In genomic region chr11:100471352-100472196, GRCm38 (mm10) we compare ENCODE assay signal across 8 mouse cellular contexts. TPM values are rescaled to one million over a fixed set of nuclear protein-coding genes. Genes with fewer than 3 reads are reported as not detected.
DNase-seq lines count a peak whose midpoint lies in the region; ATAC-seq and TF ChIP-seq lines count a peak whose summit lies in the region.

No protein-coding gene starts in this region.

- WGBS in heart, embryonic 13.5 days = 4% methylated on average over 30 of the region's 30 CpGs
- 2% methylated on average over 30 of the region's 30 CpGs for WGBS in embryonic facial prominence, embryonic 15.5 days
- WGBS in intestine, postnatal 0 days = 3% methylated on average over 30 of the region's 30 CpGs
- 4% methylated on average over 30 of the region's 30 CpGs for WGBS in neural tube, embryonic 13.5 days

- H3K9me3 ChIP-seq in heart, embryonic 13.5 days = no peaks in the 10 kb centered on the region
- H3K9me3 ChIP-seq in G1E (replicated peaks) = no peaks in the 10 kb centered on the region
- H3K9me3 ChIP-seq in embryonic facial prominence, embryonic 15.5 days (replicated peaks) = no peaks in the 10 kb centered on the region
- H3K9me3 ChIP-seq in intestine, postnatal 0 days (ENCODE audit: control insufficient read depth) = no peaks in the 10 kb centered on the region
- H3K9me3 ChIP-seq in neural tube, embryonic 13.5 days = no peaks in the 10 kb centered on the region

- H3K27me3 ChIP-seq in heart, embryonic 13.5 days (replicated peaks) = no peaks in the 10 kb centered on the region
- H3K27me3 ChIP-seq in G1E (ENCODE audit: insufficient read depth, low read length) = no peaks in the 10 kb centered on the region
- H3K27me3 ChIP-seq in embryonic facial prominence, embryonic 15.5 days = no peaks in the 10 kb centered on the region
- H3K27me3 ChIP-seq in intestine, postnatal 0 days (replicated peaks; ENCODE audit: control insufficient read depth, insufficient read depth, low read length) = no peaks in the 10 kb centered on the region
- no peaks in the 10 kb centered on the region for H3K27me3 ChIP-seq in neural tube, embryonic 13.5 days

- peak overlapping the region; percentile 81 for H3K27ac ChIP-seq in heart, embryonic 13.5 days (replicated peaks)
- peak overlapping the region; percentile 79; the same call in 1 of the 2 replicates for H3K27ac ChIP-seq in embryonic facial prominence, embryonic 15.5 days (replicated peaks)
- peak overlapping the region; percentile 82 for H3K27ac ChIP-seq in intestine, postnatal 0 days (ENCODE audit: low read depth, low read length)
- peak overlapping the region; percentile 92 for H3K27ac ChIP-seq in neural tube, embryonic 13.5 days (replicated peaks)

- peak overlapping the region; percentile 98 for H3K9ac ChIP-seq in heart, embryonic 13.5 days
- peak overlapping the region; percentile 90 for H3K9ac ChIP-seq in embryonic facial prominence, embryonic 15.5 days
- peak overlapping the region; percentile 88 for H3K9ac ChIP-seq in intestine, postnatal 0 days (ENCODE audit: low read depth, low read length)
- H3K9ac ChIP-seq in neural tube, embryonic 13.5 days = peak overlapping the region; percentile 96

- intact Hi-C loops in heart, postnatal 25 days (cut with DNase I) = loop anchor here (2.0 kb wide), 2 partner anchors 45 to 109 kb away; no protein-coding TSS in a partner anchor
- intact Hi-C loops in gastrocnemius, postnatal 36 days (cut with DNase I) = loop anchor here (2.0 to 5.0 kb wide), 2 partner anchors 45 to 109 kb away; no protein-coding TSS in a partner anchor

- peaks cover 25% of the 10 kb centered on the region for H3K36me3 ChIP-seq in heart, embryonic 13.5 days
- peaks cover 49% of the 10 kb centered on the region for H3K36me3 ChIP-seq in G1E (replicated peaks)
- peaks cover 9% of the 10 kb centered on the region for H3K36me3 ChIP-seq in embryonic facial prominence, embryonic 15.5 days
- no peaks in the 10 kb centered on the region; the same call in none of the 2 replicates for H3K36me3 ChIP-seq in intestine, postnatal 0 days (ENCODE audit: control insufficient read depth, insufficient read depth)
- peaks cover 17% of the 10 kb centered on the region for H3K36me3 ChIP-seq in neural tube, embryonic 13.5 days

- H3K4me1 ChIP-seq in heart, embryonic 13.5 days = peaks cover 25% of the 10 kb centered on the region
- H3K4me1 ChIP-seq in G1E (ENCODE audit: insufficient read depth, low read depth, low read length) = peaks cover 53% of the 10 kb centered on the region
- peaks cover 22% of the 10 kb centered on the region for H3K4me1 ChIP-seq in embryonic facial prominence, embryonic 15.5 days
- no peaks in the 10 kb centered on the region; the same call in 1 of the 2 replicates for H3K4me1 ChIP-seq in intestine, postnatal 0 days (replicated peaks; ENCODE audit: control insufficient read depth, insufficient read depth, low read length)
- H3K4me1 ChIP-seq in neural tube, embryonic 13.5 days (replicated peaks) = peaks cover 33% of the 10 kb centered on the region

- TF ChIP-seq CTCF in G1E (IDR thresholded peaks at IDR 0.05; ENCODE audit: low read depth, low read length) = no peak
- TF ChIP-seq CTCF in intestine, postnatal 0 days (IDR thresholded peaks at IDR 0.05; ENCODE audit: low read depth) = no peak

- H3K4me3 ChIP-seq in heart, embryonic 13.5 days = peak overlapping the region; percentile 97
- peak overlapping the region; percentile 87 for H3K4me3 ChIP-seq in G1E (ENCODE audit: low read depth, low read length)
- H3K4me3 ChIP-seq in embryonic facial prominence, embryonic 15.5 days (replicated peaks) = peak overlapping the region; percentile 92
- H3K4me3 ChIP-seq in intestine, postnatal 0 days (ENCODE audit: low read depth, low read length) = peak overlapping the region; percentile 87
- peak overlapping the region; percentile 97 for H3K4me3 ChIP-seq in neural tube, embryonic 13.5 days

- no peak for DNase-seq in heart, postnatal 25 days (ENCODE audit: low spot score)
- no peak for DNase-seq in G1E (ENCODE audit: low spot score)
- DNase-seq in gastrocnemius, postnatal 36 days = no peak
- DNase-seq in kidney, adult 18-20 months = no peak

- peak overlapping the region; percentile 99 for H3K4me2 ChIP-seq in heart, embryonic 13.5 days
- peak overlapping the region; percentile 92 for H3K4me2 ChIP-seq in embryonic facial prominence, embryonic 15.5 days (replicated peaks)
- H3K4me2 ChIP-seq in intestine, postnatal 0 days (replicated peaks; ENCODE audit: low read depth) = peak overlapping the region; percentile 95
- H3K4me2 ChIP-seq in neural tube, embryonic 13.5 days = peak overlapping the region; percentile 74

- ATAC-seq in heart, embryonic 13.5 days (ENCODE audit: extremely low read depth, insufficient number of reproducible peaks, low FRiP score, low TSS enrichment) = no peak
- ATAC-seq in G1E (ENCODE audit: extremely low read depth, insufficient number of reproducible peaks, low FRiP score, poor library complexity, severe bottlenecking) = no peak
- ATAC-seq in embryonic facial prominence, embryonic 15.5 days (ENCODE audit: insufficient number of reproducible peaks, low FRiP score, low TSS enrichment, low read depth) = no peak
- no peak for ATAC-seq in intestine, postnatal 0 days
- peak; percentile 37 for ATAC-seq in neural tube, embryonic 13.5 days (ENCODE audit: low read depth)

RNA-seq across cellular contexts. Expression of gene Klhl11, which starts 1.0 kb away (rescaled TPM):
- polyA plus RNA-seq in heart, embryonic 13.5 days (2015; fragmentation: Nextera tagmentation; extraction: Ambion mirVana) = 6.6 and 6.7 TPM in 2 replicates
- total RNA-seq in heart, postnatal 25 days (2021) = 1 to 10 TPM; 7.9 to 9.0 TPM
- total RNA-seq in G1E (2014; fragmentation: Nextera tagmentation) (22.4 and 28.3 TPM in 2 replicates), G1E (2017) (23.4 and 27.5 TPM in 2 replicates)
- polyA plus RNA-seq in G1E (2012) = 2.9 and 3.4 TPM in 2 replicates
- polyA plus RNA-seq in embryonic facial prominence, embryonic 15.5 days (2015; fragmentation: Nextera tagmentation; extraction: Ambion mirVana) = 8.2 and 9.9 TPM in 2 replicates
- polyA plus RNA-seq in intestine, postnatal 0 days (2015; fragmentation: Nextera tagmentation; extraction: Ambion mirVana) = 1.8 and 1.9 TPM in 2 replicates
- 10.2 and 12.1 TPM in 2 replicates for polyA plus RNA-seq in neural tube, embryonic 13.5 days (2015; fragmentation: Nextera tagmentation; extraction: Ambion mirVana)
- 1 to 10 TPM; 3.3 to 3.7 TPM for total RNA-seq in gastrocnemius, postnatal 36 days (2021)

RNA-seq across cellular contexts. Expression of gene Klhl10, which starts 29.9 kb away (rescaled TPM):
- polyA plus RNA-seq in heart, embryonic 13.5 days (2015; fragmentation: Nextera tagmentation; extraction: Ambion mirVana) = 0.33 and 0.60 TPM in 2 replicates
- under 1 TPM; 0.88 to 0.92 TPM for total RNA-seq in heart, postnatal 25 days (2021)
- total RNA-seq in G1E (2014; fragmentation: Nextera tagmentation) = 0.83 and 2.2 TPM in 2 replicates
- 0.23 and 0.98 TPM in 2 replicates for total RNA-seq in G1E (2017)
- polyA plus RNA-seq in G1E (2012) = not detected in 2 replicates
- 1.1 and 1.2 TPM in 2 replicates for polyA plus RNA-seq in embryonic facial prominence, embryonic 15.5 days (2015; fragmentation: Nextera tagmentation; extraction: Ambion mirVana)
- polyA plus RNA-seq in intestine, postnatal 0 days (2015; fragmentation: Nextera tagmentation; extraction: Ambion mirVana) = 0.13 and 0.14 TPM in 2 replicates
- polyA plus RNA-seq in neural tube, embryonic 13.5 days (2015; fragmentation: Nextera tagmentation; extraction: Ambion mirVana) = 0.65 and 0.75 TPM in 2 replicates
- under 1 TPM; 0.22 to 0.26 TPM for total RNA-seq in gastrocnemius, postnatal 36 days (2021)

RNA-seq across cellular contexts. Expression of gene Nt5c3b, which starts 30.0 kb away (rescaled TPM):
- 104 and 110 TPM in 2 replicates for polyA plus RNA-seq in heart, embryonic 13.5 days (2015; fragmentation: Nextera tagmentation; extraction: Ambion mirVana)
- total RNA-seq in heart, postnatal 25 days (2021) = 10 to 100 TPM; 30.2 to 33.3 TPM
- total RNA-seq in G1E (2014; fragmentation: Nextera tagmentation) (13.3 and 18.9 TPM in 2 replicates), G1E (2017) (19.1 and 19.6 TPM in 2 replicates)
- 41.2 and 49.0 TPM in 2 replicates for polyA plus RNA-seq in G1E (2012)
- 134 and 135 TPM in 2 replicates for polyA plus RNA-seq in embryonic facial prominence, embryonic 15.5 days (2015; fragmentation: Nextera tagmentation; extraction: Ambion mirVana)
- 31.6 and 33.0 TPM in 2 replicates for polyA plus RNA-seq in intestine, postnatal 0 days (2015; fragmentation: Nextera tagmentation; extraction: Ambion mirVana)
- polyA plus RNA-seq in neural tube, embryonic 13.5 days (2015; fragmentation: Nextera tagmentation; extraction: Ambion mirVana) = 99.8 and 110 TPM in 2 replicates
- total RNA-seq in gastrocnemius, postnatal 36 days (2021) = 1 to 10 TPM; 7.5 to 8.1 TPM

RNA-seq across cellular contexts. Expression of gene Fkbp10, which starts 56.1 kb away (rescaled TPM):
- 112 and 119 TPM in 2 replicates for polyA plus RNA-seq in heart, embryonic 13.5 days (2015; fragmentation: Nextera tagmentation; extraction: Ambion mirVana)
- 10 to 100 TPM; 12.2 to 14.4 TPM for total RNA-seq in heart, postnatal 25 days (2021)
- total RNA-seq in G1E (2014; fragmentation: Nextera tagmentation) = not detected in 2 replicates
- total RNA-seq in G1E (2017) = 0.55 TPM in 1 of 2 replicates, not detected in the other
- not detected in 2 replicates for polyA plus RNA-seq in G1E (2012)
- 212 TPM in 2 replicates for polyA plus RNA-seq in embryonic facial prominence, embryonic 15.5 days (2015; fragmentation: Nextera tagmentation; extraction: Ambion mirVana)
- polyA plus RNA-seq in intestine, postnatal 0 days (2015; fragmentation: Nextera tagmentation; extraction: Ambion mirVana) = 31.7 and 37.0 TPM in 2 replicates
- polyA plus RNA-seq in neural tube, embryonic 13.5 days (2015; fragmentation: Nextera tagmentation; extraction: Ambion mirVana) = 33.5 and 37.0 TPM in 2 replicates
- 1 to 10 TPM; 5.1 to 6.5 TPM for total RNA-seq in gastrocnemius, postnatal 36 days (2021)

RNA-seq across cellular contexts. Expression of gene Acly, which starts 56.2 kb away (rescaled TPM):
- 67.8 and 69.7 TPM in 2 replicates for polyA plus RNA-seq in heart, embryonic 13.5 days (2015; fragmentation: Nextera tagmentation; extraction: Ambion mirVana)
- total RNA-seq in heart, postnatal 25 days (2021) = 10 to 100 TPM; 31.6 to 41.6 TPM
- total RNA-seq in G1E (2014; fragmentation: Nextera tagmentation) (134 and 139 TPM in 2 replicates), G1E (2017) (205 and 206 TPM in 2 replicates)
- 36.3 and 86.9 TPM in 2 replicates for polyA plus RNA-seq in G1E (2012)
- polyA plus RNA-seq in embryonic facial prominence, embryonic 15.5 days (2015; fragmentation: Nextera tagmentation; extraction: Ambion mirVana) = 137 and 152 TPM in 2 replicates
- 29.3 and 29.5 TPM in 2 replicates for polyA plus RNA-seq in intestine, postnatal 0 days (2015; fragmentation: Nextera tagmentation; extraction: Ambion mirVana)
- polyA plus RNA-seq in neural tube, embryonic 13.5 days (2015; fragmentation: Nextera tagmentation; extraction: Ambion mirVana) = 267 and 279 TPM in 2 replicates
- 10 to 100 TPM; 10.4 to 13.6 TPM for total RNA-seq in gastrocnemius, postnatal 36 days (2021)
